ENCODE assay signal across 8 mouse cellular contexts in the genomic region with DNA sequence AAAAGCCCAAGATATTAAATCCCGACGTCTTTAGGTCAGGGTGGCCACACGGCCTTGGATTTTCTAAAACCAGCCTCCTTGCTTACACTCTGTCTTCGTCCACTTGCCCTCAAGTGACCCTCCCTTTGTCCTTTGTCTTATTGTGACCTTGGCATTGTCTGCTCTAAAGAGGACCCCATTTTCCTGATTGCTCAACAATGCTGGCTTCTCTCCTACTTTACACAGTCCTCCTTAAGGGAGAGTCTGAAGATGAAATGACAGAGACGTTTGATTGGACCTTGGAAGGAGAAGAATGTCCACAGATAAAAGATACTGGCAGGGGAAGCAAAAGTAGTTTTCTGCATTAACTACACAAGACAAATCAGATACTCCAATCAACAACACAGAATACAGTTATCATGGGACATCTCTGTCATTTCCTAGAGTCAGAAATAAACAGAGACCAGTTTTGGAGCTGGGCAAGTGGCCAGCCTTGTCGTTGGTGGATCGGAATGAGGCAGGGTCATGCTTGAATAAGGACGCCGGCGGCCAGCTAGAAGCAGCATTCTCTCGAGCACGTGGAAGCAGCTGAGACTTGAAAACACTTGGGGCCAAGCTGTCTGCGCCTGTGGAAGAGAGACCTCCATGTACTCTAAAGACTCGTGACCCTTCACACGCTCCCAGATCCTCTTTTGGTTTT.
DNase-seq lines count a peak whose midpoint lies in the region; ATAC-seq and TF ChIP-seq lines count a peak whose summit lies in the region.

No protein-coding gene starts in this region.

- no peak for TF ChIP-seq CTCF in brain, embryonic 14.5 days (IDR thresholded peaks at IDR 0.05; ENCODE audit: borderline replicate concordance, extremely low read depth, insufficient read depth, insufficient read length)

- DNase-seq in heart, adult 18-20 months = peak; percentile 91 to 94
- DNase-seq in brain, embryonic 14.5 days (ENCODE audit: low read depth) = peak; percentile 51
- DNase-seq in heart, postnatal 4 days = peak; percentile 91
- peak; percentile 94 for DNase-seq in lung, postnatal 14 days
- no peak for DNase-seq in right cerebral cortex, adult 2 months (ENCODE audit: low spot score in 2 of 2)

- peaks cover 6% of the 10 kb centered on the region; the same call in 1 of the 2 replicates for H3K4me1 ChIP-seq in heart, embryonic 11.5 days (ENCODE audit: control insufficient read depth, insufficient read depth, low read length)
- peaks cover 4% of the 10 kb centered on the region for H3K4me1 ChIP-seq in forebrain, embryonic 12.5 days

- H3K4me2 ChIP-seq in heart, embryonic 11.5 days = no peak overlapping the region
- H3K4me2 ChIP-seq in forebrain, embryonic 12.5 days = no peak overlapping the region

- H3K36me3 ChIP-seq in heart, embryonic 11.5 days (ENCODE audit: control insufficient read depth, insufficient read depth, low read length) = no peaks in the 10 kb centered on the region
- no peaks in the 10 kb centered on the region for H3K36me3 ChIP-seq in forebrain, embryonic 12.5 days (replicated peaks)

- no peaks in the 10 kb centered on the region for H3K27me3 ChIP-seq in heart, embryonic 11.5 days (ENCODE audit: control insufficient read depth, insufficient read depth, low read length)
- H3K27me3 ChIP-seq in forebrain, embryonic 12.5 days = no peaks in the 10 kb centered on the region

- ATAC-seq in heart, embryonic 11.5 days (replicated peaks; ENCODE audit: insufficient number of reproducible peaks, low FRiP score, low TSS enrichment) = no peak
- ATAC-seq in forebrain, embryonic 12.5 days (ENCODE audit: low FRiP score) = no peak
- no peak for ATAC-seq in inflammation-experienced regulatory T-cells, adult 6 months

- WGBS in heart, embryonic 11.5 days (ENCODE audit: insufficient replicate concordance) = 57% methylated on average over 15 of the region's 15 CpGs
- 74% methylated on average over 15 of the region's 15 CpGs for whole genome bisulfite sequencing in forebrain, embryonic 12.5 days

- no peak overlapping the region for H3K4me3 ChIP-seq in heart, embryonic 11.5 days (ENCODE audit: low read depth, low read length)
- H3K4me3 ChIP-seq in forebrain, embryonic 12.5 days (replicated peaks) = no peak overlapping the region

- 0 out of 2 replicates have a peak, but pooled peaks cover 2% of the 10 kb centered on the region for H3K9me3 ChIP-seq in heart, embryonic 11.5 days (replicated peaks; ENCODE audit: control insufficient read depth, low read length)
- H3K9me3 ChIP-seq in forebrain, embryonic 12.5 days = no peaks in the 10 kb centered on the region

- no peak for TF ChIP-seq POLR2A in brain, embryonic 14.5 days (IDR thresholded peaks at IDR 0.05; ENCODE audit: borderline replicate concordance, extremely low read depth, insufficient read depth, insufficient read length, poor library complexity, severe bottlenecking)

- no peak overlapping the region for H3K27ac ChIP-seq in heart, embryonic 11.5 days (ENCODE audit: low read depth, low read length)
- H3K27ac ChIP-seq in forebrain, embryonic 12.5 days = no peak overlapping the region

- H3K9ac ChIP-seq in heart, embryonic 11.5 days (ENCODE audit: low read depth, low read length) = no peak overlapping the region
- no peak overlapping the region for H3K9ac ChIP-seq in forebrain, embryonic 12.5 days

Comparison
In these comparisons a context has a peak if more than half of its experiments do, and no peak if none do; other contexts are left out.
1. DNase-seq: peak in heart, adult 18-20 months (2 of 2), brain, embryonic 14.5 days (single experiment), heart, postnatal 4 days (single experiment) and lung, postnatal 14 days (single experiment); none in right cerebral cortex, adult 2 months (0 of 2).